Mouse (Mus musculus) T-helper 2 cell (primary cell): Measurements from ENCODE around the gene Josd2.

Experiments
- in situ Hi-C: fragments of 300-600 bp; cut with MboI, MseI; formaldehyde crosslinking; loops from one replicate; pipeline ENCODE4 v1.15.1; 2025; ENCODE audit warnings: high pct_unique_total_duplicates

The Josd2 gene

GRCm38 (mm10) chr7:44495992-44496770 is 28.4 kb downstream of the Josd2 start, which contains the start of the genes Emc10 and Fam71e1:
TSS of gene Emc10 (minus strand) at chr7:44496529.
TSS of gene Fam71e1 (plus strand) at chr7:44496581.
- in situ Hi-C loops: loop anchor here (5.0 to 10.0 kb wide), 2 partner anchors 56 to 821 kb away; partner anchors contain the start of genes Ctu1 and Nr1h2

- in situ Hi-C loops: loop anchor here (5.0 to 10.0 kb wide), 2 partner anchors 56 to 822 kb away; partner anchors contain the start of genes Ctu1 and Nr1h2
These were observed 29.0 kb downstream of the Josd2 start for GRCm38 (mm10) chr7:44496771-44497109.

- in situ Hi-C loops: loop anchor here (5.0 to 10.0 kb wide), 2 partner anchors 55 to 823 kb away; partner anchors contain the start of genes Ctu1 and Nr1h2
These were observed 29.7 kb downstream of the Josd2 start for GRCm38 (mm10) chr7:44497361-44498055.

- in situ Hi-C loops: loop anchor here (5.0 to 10.0 kb wide), 2 partner anchors 53 to 824 kb away; partner anchors contain the start of genes Ctu1 and Nr1h2
These were observed 31.1 kb downstream of the Josd2 start for GRCm38 (mm10) chr7:44498922-44499321.

GRCm38 (mm10) chr7:44500046-44500445 is 32.3 kb downstream of the Josd2 start:
- in situ Hi-C loops: loop anchor here (5.0 kb wide), 1 partner anchor 33 kb away; the partner anchor contains the start of genes Aspdh and Josd2

DNA sequence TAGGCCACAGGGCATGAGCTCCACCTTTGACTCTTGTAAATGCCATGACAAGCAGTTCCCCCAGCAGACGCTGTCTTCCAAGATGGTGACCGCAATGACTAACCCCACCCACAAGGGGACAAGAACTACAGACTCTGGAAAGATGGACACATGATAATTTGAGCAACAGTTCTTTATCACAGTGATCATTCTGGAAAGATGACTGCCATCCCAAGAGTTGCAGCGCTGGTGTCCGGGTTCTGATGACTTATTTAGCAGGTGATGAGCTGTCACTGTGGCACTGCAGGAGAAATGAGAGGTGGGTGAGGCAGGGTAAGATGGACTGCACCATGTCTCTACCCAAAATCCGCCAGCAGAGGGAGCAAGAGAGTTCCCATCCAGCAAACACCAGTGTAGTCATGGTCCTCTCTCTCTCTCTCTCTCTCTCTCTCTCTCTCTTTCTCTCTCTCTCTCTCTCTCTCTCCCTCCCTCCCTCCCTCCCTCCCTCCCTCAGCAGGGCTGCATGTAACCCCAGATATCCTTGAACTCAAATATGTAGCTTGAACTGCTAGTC is 33.9 kb downstream of the Josd2 start:
- in situ Hi-C loops: loop anchor here (5.0 kb wide), 1 partner anchor 34 kb away; the partner anchor contains the start of genes Aspdh and Josd2

DNA sequence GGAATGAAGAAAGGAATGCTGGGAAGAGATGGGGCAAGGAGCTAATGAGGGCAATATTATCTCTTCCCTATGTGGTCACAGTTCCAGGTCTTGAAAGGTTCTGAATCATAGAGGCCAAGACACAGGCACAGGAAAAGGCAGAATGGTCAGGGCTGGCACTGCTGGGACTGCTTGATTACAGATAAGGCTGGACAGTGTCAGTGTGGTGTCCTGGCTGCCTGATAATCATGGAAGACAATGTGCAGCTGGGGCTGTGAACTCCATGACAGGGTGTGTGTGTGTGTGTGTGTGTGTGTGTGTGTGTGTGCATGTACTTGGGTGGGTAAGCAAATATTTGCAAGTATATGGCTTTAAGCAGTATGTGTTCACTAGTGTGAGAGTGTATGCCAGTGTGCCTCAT is 39.7 kb downstream of the Josd2 start:
- in situ Hi-C loops: no loop called here

GRCm38 (mm10) chr7:44519240-44519913 is 51.6 kb downstream of the Josd2 start:
- in situ Hi-C loops: no loop called here

- in situ Hi-C loops: no loop called here
These were observed 53.2 kb downstream of the Josd2 start for GRCm38 (mm10) chr7:44520990-44521389.
